Comparison of ENCODE assay signal across 8 mouse cellular contexts in the genomic region with DNA sequence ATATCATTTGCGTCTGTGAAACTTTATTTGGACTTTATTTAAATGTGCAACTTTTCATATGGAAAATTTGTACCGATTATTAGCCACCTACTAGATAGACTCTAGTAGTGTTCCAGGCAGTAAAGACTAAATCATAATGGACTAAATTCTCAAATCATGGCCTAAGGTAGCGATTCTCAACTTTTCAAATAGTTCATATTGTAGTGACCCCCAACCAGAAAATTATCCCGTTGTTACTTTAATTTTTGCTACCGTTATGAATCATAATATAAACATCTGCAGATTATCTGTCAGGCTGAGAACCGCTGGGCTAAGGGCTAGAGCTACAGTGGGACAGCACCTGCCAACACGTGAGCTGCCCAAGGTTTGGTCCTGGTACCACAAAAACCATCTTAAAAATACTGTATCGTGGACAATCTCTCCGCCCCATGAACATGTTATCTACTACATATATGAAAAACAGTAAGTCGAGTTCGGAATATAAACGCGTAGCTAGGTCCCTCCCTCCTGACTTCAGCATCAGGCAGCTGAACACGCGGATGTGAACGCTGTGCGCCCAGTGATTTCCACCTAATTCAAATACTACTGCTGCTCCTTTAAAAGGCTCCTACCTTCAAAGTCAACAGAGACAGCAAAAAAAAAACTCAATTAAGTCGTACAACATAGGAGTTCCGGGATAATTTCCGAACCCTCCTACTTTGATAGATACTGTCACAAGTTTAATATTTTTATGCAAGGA. TPM values are rescaled to one million over a fixed set of nuclear protein-coding genes. Genes with fewer than 3 reads are reported as not detected.
DNase-seq lines count a peak whose midpoint lies in the region; ATAC-seq and TF ChIP-seq lines count a peak whose summit lies in the region.

No protein-coding gene starts in this region.

- no peak for TF ChIP-seq EP300 in MEL (IDR thresholded peaks at IDR 0.05; ENCODE audit: low read depth in 1 of 2, low read length in 2 of 2)

- H3K4me1 ChIP-seq in MEL (ENCODE audit: control insufficient read depth in 1 of 2, insufficient read depth in 2 of 2, low read length in 2 of 2): peaks cover 3 to 20% of the 10 kb centered on the region in 2 experiments
- H3K4me1 ChIP-seq in forebrain, embryonic 10.5 days: peaks cover 20% of the 10 kb centered on the region
- 0 out of 2 replicates have a peak, but pooled peaks cover 5% of the 10 kb centered on the region for H3K4me1 ChIP-seq in stomach, embryonic 14.5 days (ENCODE audit: control insufficient read depth, insufficient read depth, low read length)

- TF ChIP-seq CTCF in MEL (IDR thresholded peaks at IDR 0.05 in 2 of 3, conservative IDR thresholded peaks at IDR 0.05 in 1 of 3; ENCODE audit: control insufficient read depth in 1 of 3, insufficient read depth in 1 of 3, low read depth in 2 of 3, low read length in 3 of 3, poor library complexity in 1 of 3, severe bottlenecking in 1 of 3): no peak

- peaks cover 22 to 36% of the 10 kb centered on the region in 2 experiments for H3K36me3 ChIP-seq in MEL (ENCODE audit: control insufficient read depth in 1 of 2, insufficient read depth in 2 of 2, low read length in 2 of 2)
- peaks cover 39% of the 10 kb centered on the region for H3K36me3 ChIP-seq in forebrain, embryonic 10.5 days (replicated peaks)
- peaks cover 15% of the 10 kb centered on the region; the same call in 1 of the 2 replicates for H3K36me3 ChIP-seq in stomach, embryonic 14.5 days (ENCODE audit: control insufficient read depth, insufficient read depth, low read length)

- 0 out of 4 replicates have a peak, but pooled peaks of 1 of the 2 experiments have one; percentile 21 for TF ChIP-seq POLR2A in MEL (IDR thresholded peaks at IDR 0.05; ENCODE audit: control insufficient read depth in 1 of 2, insufficient read depth in 1 of 2, low read depth in 1 of 2, low read length in 2 of 2, poor library complexity in 1 of 2)

- no peak for ATAC-seq in stomach, embryonic 14.5 days (ENCODE audit: insufficient number of reproducible peaks, insufficient read depth, low FRiP score, low read depth)

- intact Hi-C loops in left cerebral cortex, postnatal 14 days (cut with DNase I): no loop called here

- peak overlapping the region; percentile 86 for H3K27ac ChIP-seq in MEL (ENCODE audit: control insufficient read depth, low read depth, low read length)
- H3K27ac ChIP-seq in forebrain, embryonic 10.5 days: peak overlapping the region; percentile 92
- H3K27ac ChIP-seq in stomach, embryonic 14.5 days (ENCODE audit: low read length): no peak overlapping the region

- peak overlapping the region; percentile 98 for H3K9ac ChIP-seq in MEL (ENCODE audit: control insufficient read depth, low read depth, low read length, poor library complexity, severe bottlenecking)
- H3K9ac ChIP-seq in stomach, embryonic 14.5 days (replicated peaks; ENCODE audit: low read depth, low read length): peak overlapping the region; percentile 60

- TF ChIP-seq RAD21 in MEL (IDR thresholded peaks at IDR 0.05; ENCODE audit: low read depth, low read length): no peak

- H3K4me3 ChIP-seq in MEL (ENCODE audit: control insufficient read depth in 1 of 2, insufficient read depth in 1 of 2, low read depth in 2 of 2, low read length in 2 of 2): peak overlapping the region; percentile 66 to 70
- H3K4me3 ChIP-seq in forebrain, embryonic 10.5 days: peak overlapping the region; percentile 95
- peak overlapping the region; percentile 89 for H3K4me3 ChIP-seq in stomach, embryonic 14.5 days (ENCODE audit: low read depth, low read length)

- peaks cover 57% of the 10 kb centered on the region for H3K79me2 ChIP-seq in MEL (ENCODE audit: control insufficient read depth, insufficient read depth, low read length, poor library complexity)

- H3K4me2 ChIP-seq in stomach, embryonic 14.5 days (replicated peaks; ENCODE audit: low read depth, low read length): peak overlapping the region; percentile 96

- 12% methylated on average over 20 of the region's 20 CpGs for WGBS in forebrain, embryonic 10.5 days
- WGBS in stomach, embryonic 14.5 days: 10% methylated on average over 20 of the region's 20 CpGs

- H3K27me3 ChIP-seq in MEL (ENCODE audit: control insufficient read depth in 1 of 2, insufficient read depth in 2 of 2, low read length in 2 of 2): no peaks in the 10 kb centered on the region
- no peaks in the 10 kb centered on the region for H3K27me3 ChIP-seq in forebrain, embryonic 10.5 days (ENCODE audit: poor library complexity, severe bottlenecking)
- H3K27me3 ChIP-seq in stomach, embryonic 14.5 days (ENCODE audit: control insufficient read depth, insufficient read depth, low read length): no peaks in the 10 kb centered on the region

- no peaks in the 10 kb centered on the region for H3K9me3 ChIP-seq in MEL (replicated peaks; ENCODE audit: insufficient read depth, low read length)
- no peaks in the 10 kb centered on the region for H3K9me3 ChIP-seq in forebrain, embryonic 10.5 days
- no peaks in the 10 kb centered on the region for H3K9me3 ChIP-seq in stomach, embryonic 14.5 days (ENCODE audit: control insufficient read depth, low read depth, low read length)

- DNase-seq in kidney, adult 9 months: peak; percentile 10
- no peak for DNase-seq in kidney, adult 8-10 months
- DNase-seq in MEL (ENCODE audit: low read depth, low spot score) (peak; percentile 75), liver (peak; percentile 25)
- no peak for DNase-seq in forebrain, embryonic 10.5 days (ENCODE audit: extremely low spot score, low spot score)
- DNase-seq in thymus, postnatal 14 days: no peak
- DNase-seq in left cerebral cortex, postnatal 14 days (ENCODE audit: low spot score in 2 of 2): no peak

TF ChIP-seq in MEL, 35 proteins besides CTCF, POLR2A, EP300 and RAD21:
- TF ChIP-seq MAX (IDR thresholded peaks at IDR 0.05; ENCODE audit: low read length) (peak; percentile 62; the same call in 1 of the 2 replicates), POLR2AphosphoS5 (IDR thresholded peaks at IDR 0.05; ENCODE audit: borderline replicate concordance, low read depth, low read length) (no peak), MYC (IDR thresholded peaks at IDR 0.05; ENCODE audit: low read depth, low read length) (peak; percentile 84), BHLHE40 (IDR thresholded peaks at IDR 0.05; ENCODE audit: borderline replicate concordance, low read depth, low read length) (peak; percentile 58; the same call in 1 of the 2 replicates), ZNF384 (IDR thresholded peaks at IDR 0.05; ENCODE audit: low read depth, low read length) (no peak), MEF2A (IDR thresholded peaks at IDR 0.05; ENCODE audit: extremely low read depth, insufficient replicate concordance, low read depth, low read length, poor library complexity, severe bottlenecking) (no peak), MXI1 (IDR thresholded peaks at IDR 0.05; ENCODE audit: low read depth, low read length) (peak; percentile 71), HCFC1 (IDR thresholded peaks at IDR 0.05; ENCODE audit: low read depth, low read length) (no peak), USF1 (IDR thresholded peaks at IDR 0.05; ENCODE audit: low read depth, low read length) (no peak), SIN3A (IDR thresholded peaks at IDR 0.05; ENCODE audit: low read length) (peak; percentile 38; the same call in 1 of the 2 replicates), ETS1 (IDR thresholded peaks at IDR 0.05; ENCODE audit: low read depth, low read length) (0 out of 2 replicates have a peak, but pooled peaks have one; percentile 10), MAFK (IDR thresholded peaks at IDR 0.05; ENCODE audit: borderline replicate concordance, low read depth, low read length) (no peak), TCF12 (IDR thresholded peaks at IDR 0.05; ENCODE audit: low read depth, low read length) (no peak), GATA1 (IDR thresholded peaks at IDR 0.05; ENCODE audit: low read depth, low read length) (0 out of 2 replicates have a peak, but pooled peaks have one; percentile 19), TBP (IDR thresholded peaks at IDR 0.05; ENCODE audit: low read depth, low read length) (peak; percentile 52; the same call in 1 of the 2 replicates), CHD1 (IDR thresholded peaks at IDR 0.05; ENCODE audit: low read depth, low read length) (peak; percentile 93; the same call in 1 of the 2 replicates), NELFE (IDR thresholded peaks at IDR 0.05; ENCODE audit: low read depth, low read length) (no peak; the same call in 1 of the 2 replicates)

RNA-seq across cellular contexts. Expression of a gene that starts 0.9 kb away (rescaled TPM):
- total RNA-seq in MEL (2012; rRNA removed): 299 and 313 TPM in 2 replicates
- polyA plus RNA-seq in MEL (2012; ENCODE audit: insufficient read depth in 1 of 2, insufficient read length in 2 of 2, low read depth in 1 of 2, low replicate concordance in 2 of 2, missing spikeins in 1 of 2): 1,000 to 10,000 TPM in 1 of 2 experiments, 100 to 1,000 TPM in 1; 386 to 2,442 TPM
- 40.6 TPM in 2 replicates for polyA plus RNA-seq in forebrain, embryonic 10.5 days (2016; fragmentation: Nextera tagmentation; extraction: Ambion mirVana)
- 27.0 and 28.3 TPM in 2 replicates for polyA plus RNA-seq in stomach, embryonic 14.5 days (2014; fragmentation: Nextera tagmentation; extraction: Ambion mirVana)
- total RNA-seq in left cerebral cortex, postnatal 14 days (2021): 10 to 100 TPM; 23.6 to 24.0 TPM

RNA-seq across cellular contexts. Expression of a gene that starts 23.0 kb away (rescaled TPM):
- 17.3 and 17.6 TPM in 2 replicates for total RNA-seq in MEL (2012; rRNA removed)
- polyA plus RNA-seq in MEL (2012; ENCODE audit: insufficient read depth in 1 of 2, insufficient read length in 2 of 2, low read depth in 1 of 2, low replicate concordance in 2 of 2, missing spikeins in 1 of 2): 100 to 1,000 TPM in 1 of 2 experiments, 10 to 100 TPM in 1; 24.7 to 177 TPM
- polyA plus RNA-seq in forebrain, embryonic 10.5 days (2016; fragmentation: Nextera tagmentation; extraction: Ambion mirVana): 32.6 and 32.8 TPM in 2 replicates
- 38.7 and 41.6 TPM in 2 replicates for polyA plus RNA-seq in stomach, embryonic 14.5 days (2014; fragmentation: Nextera tagmentation; extraction: Ambion mirVana)
- 100 to 1,000 TPM; 167 to 172 TPM for total RNA-seq in left cerebral cortex, postnatal 14 days (2021)

RNA-seq across cellular contexts. Expression of a gene that starts 49.8 kb away (rescaled TPM):
- total RNA-seq in MEL (2012; rRNA removed): 48.6 and 51.8 TPM in 2 replicates
- 10 to 100 TPM in 1 of 2 experiments, not detected in 1; 71.5 TPM for polyA plus RNA-seq in MEL (2012; ENCODE audit: insufficient read depth in 1 of 2, insufficient read length in 2 of 2, low read depth in 1 of 2, low replicate concordance in 2 of 2, missing spikeins in 1 of 2)
- 110 and 113 TPM in 2 replicates for polyA plus RNA-seq in forebrain, embryonic 10.5 days (2016; fragmentation: Nextera tagmentation; extraction: Ambion mirVana)
- polyA plus RNA-seq in stomach, embryonic 14.5 days (2014; fragmentation: Nextera tagmentation; extraction: Ambion mirVana): 147 and 148 TPM in 2 replicates
- total RNA-seq in left cerebral cortex, postnatal 14 days (2021): 10 to 100 TPM; 83.6 to 83.7 TPM

Comparison
In these comparisons a context has a peak if more than half of its experiments do, and no peak if none do; other contexts are left out.
1. DNase-seq: peak in kidney, adult 9 months (single experiment), MEL (single experiment) and liver (single experiment); none in kidney, adult 8-10 months (0 of 2), forebrain, embryonic 10.5 days (single experiment), thymus, postnatal 14 days (single experiment) and left cerebral cortex, postnatal 14 days (0 of 2).
2. Peak in every context shown above with its lines, with median percentiles within 50 percentile points of each other: H3K4me3 ChIP-seq.